Mouse (Mus musculus): ENCODE measurements around the gene Rps6ka5.

Rps6ka5 gene

GRCm38 (mm10) chr12:100605596-100605995 is 121.2 kb downstream of the Rps6ka5 start:
- no peak for DNase-seq (ENCODE audit: low read depth, low spot score)

- peak; percentile 32 for DNase-seq (ENCODE audit: low read depth, low spot score)
Measured at GRCm38 (mm10) chr12:100604540-100604939, 122.2 kb downstream of the Rps6ka5 start.

GRCm38 (mm10) chr12:100594700-100595099 is 132.1 kb downstream of the Rps6ka5 start:
- no peak for DNase-seq (ENCODE audit: low read depth, low spot score)

GRCm38 (mm10) chr12:100586601-100587000 is 140.2 kb downstream of the Rps6ka5 start:
- DNase-seq (ENCODE audit: low read depth, low spot score) = no peak

GRCm38 (mm10) chr12:100579221-100579620 is 147.6 kb downstream of the Rps6ka5 start:
- no peak for DNase-seq (ENCODE audit: low read depth, low spot score)

- DNase-seq (ENCODE audit: low read depth, low spot score) = peak; percentile 46
Measured at GRCm38 (mm10) chr12:100578291-100578690, 148.5 kb downstream of the Rps6ka5 start.

- DNase-seq (ENCODE audit: low read depth, low spot score) = no peak
Measured at GRCm38 (mm10) chr12:100575739-100576138, 151.0 kb downstream of the Rps6ka5 start.

GRCm38 (mm10) chr12:100570522-100571072 is 156.2 kb downstream of the Rps6ka5 start:
- DNase-seq (ENCODE audit: low read depth, low spot score) = no peak

- DNase-seq (ENCODE audit: low read depth, low spot score) = no peak
Measured at GRCm38 (mm10) chr12:100568831-100569230, 158.0 kb downstream of the Rps6ka5 start.

- DNase-seq (ENCODE audit: low read depth, low spot score) = no peak
Measured at GRCm38 (mm10) chr12:100568105-100568504, 158.7 kb downstream of the Rps6ka5 start.

GRCm38 (mm10) chr12:100567627-100568026 is 159.2 kb downstream of the Rps6ka5 start:
- no peak for DNase-seq (ENCODE audit: low read depth, low spot score)

GRCm38 (mm10) chr12:100553675-100554074 is 173.1 kb downstream of the Rps6ka5 start:
- DNase-seq (ENCODE audit: low read depth, low spot score) = no peak

GRCm38 (mm10) chr12:100551972-100552371 is 174.8 kb downstream of the Rps6ka5 start:
- no peak for DNase-seq (ENCODE audit: low read depth, low spot score)

- no peak for DNase-seq (ENCODE audit: low read depth, low spot score)
Measured at GRCm38 (mm10) chr12:100544194-100544567, 182.6 kb downstream of the Rps6ka5 start.

GRCm38 (mm10) chr12:100543437-100544193 is 183.2 kb downstream of the Rps6ka5 start:
- no peak for DNase-seq (ENCODE audit: low read depth, low spot score)

- no peak for DNase-seq (ENCODE audit: low read depth, low spot score)
Measured at GRCm38 (mm10) chr12:100542494-100542893, 184.3 kb downstream of the Rps6ka5 start.

GRCm38 (mm10) chr12:100542076-100542475 is 184.7 kb downstream of the Rps6ka5 start:
- no peak for DNase-seq (ENCODE audit: low read depth, low spot score)

- no peak for DNase-seq (ENCODE audit: low read depth, low spot score)
Measured at GRCm38 (mm10) chr12:100539158-100539714, 187.5 kb downstream of the Rps6ka5 start.

- no peak for DNase-seq (ENCODE audit: low read depth, low spot score)
Measured at GRCm38 (mm10) chr12:100538445-100539157, 188.2 kb downstream of the Rps6ka5 start.

GRCm38 (mm10) chr12:100537091-100537490 is 189.7 kb downstream of the Rps6ka5 start:
- no peak for DNase-seq (ENCODE audit: low read depth, low spot score)

GRCm38 (mm10) chr12:100535028-100535427 is 191.8 kb downstream of the Rps6ka5 start:
- no peak for DNase-seq (ENCODE audit: low read depth, low spot score)

- no peak for DNase-seq (ENCODE audit: low read depth, low spot score)
Measured at GRCm38 (mm10) chr12:100534028-100534427, 192.8 kb downstream of the Rps6ka5 start.
